Mouse (Mus musculus): ENCODE measurements at regions not wholly inside any gene's neighbourhood (a gene's known extent, or its start where the extent isn't known, plus 50 kb on each side); places are given as distances from the start of the nearest gene placed in this dataset.

DNA sequence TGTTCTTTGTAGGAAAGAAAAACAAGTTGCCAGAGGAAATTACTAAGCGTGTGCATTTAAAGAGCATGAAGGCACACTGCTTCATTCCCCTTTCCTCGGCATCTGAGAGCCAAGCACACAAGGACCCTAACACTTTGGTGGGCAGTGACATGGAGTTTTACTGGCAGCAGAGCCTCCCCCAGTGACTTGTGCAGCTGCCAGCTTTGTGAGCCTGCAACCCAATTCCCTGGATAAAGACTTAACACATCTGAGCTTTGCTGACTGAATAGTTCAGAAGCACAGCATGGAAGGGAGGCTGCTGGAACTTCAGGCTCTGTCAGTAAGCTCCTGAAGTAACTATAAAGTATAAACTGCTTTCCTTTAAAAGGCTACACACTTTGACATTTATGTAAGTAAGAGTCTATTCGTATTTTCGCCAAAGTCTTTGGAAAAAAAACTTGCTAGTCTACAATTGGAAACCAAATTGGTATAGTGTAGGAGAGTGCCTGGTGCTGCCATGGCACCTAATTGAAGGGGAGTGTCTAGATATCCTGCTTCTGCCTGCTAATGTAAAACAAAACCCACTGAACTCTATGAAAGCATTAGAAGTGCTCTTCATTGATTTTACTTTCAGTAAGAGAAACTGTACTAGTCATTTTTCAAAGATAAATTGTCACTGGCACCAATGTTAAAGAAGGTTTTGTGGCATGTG lies 236.8 kb upstream of the Ttc14 start:
- TF ChIP-seq CTCF (IDR thresholded peaks at IDR 0.05; ENCODE audit: borderline replicate concordance, extremely low read depth, insufficient read depth, insufficient read length) (no peak), POLR2A (IDR thresholded peaks at IDR 0.05; ENCODE audit: borderline replicate concordance, extremely low read depth, insufficient read depth, insufficient read length, poor library complexity, severe bottlenecking) (no peak)

Data from brain, embryonic 14.5 days (tissue).